Mouse (Mus musculus) C2C12 (cell line): ENCODE data around the gene Cfap299. TPM values are rescaled to one million over a fixed set of nuclear protein-coding genes. Genes with fewer than 3 reads are reported as not detected.

ENCODE experiments used
- microRNA-seq: library from miRNA; unstranded; fragments of <30 nt; microRNA quantifications from one replicate; pipeline ENCODE4, GENCODE M21; 2019; ENCODE audit warnings: borderline microRNAs expressed
- polyA plus RNA-seq: library from polyadenylated mRNA; unstranded; fragments of >200 nt; fragmentation: generic; extraction: Trizol; gene quantifications from one replicate; pipeline ENCODE4 v1.2.1, GENCODE M21; 2012; ENCODE audit warnings: missing spikeins

Gene Cfap299
- polyA plus RNA-seq, 1 experiment, result 0.09 TPM

Small RNAs within 50 kb of the gene (microRNA-seq; reads per million reads assigned to microRNA genes)
- not detected for gene Mir703

Other genes with a start within 250 kb of the Cfap299 start
- gene Prdm8, start 162.1 kb upstream of the Cfap299 start, polyA plus RNA-seq, result 1.7 TPM
- 0.63 TPM for gene Fgf5, start 75.1 kb upstream of the Cfap299 start, polyA plus RNA-seq
- not detected for gene Gm11111, start 223.4 kb downstream of the Cfap299 start, polyA plus RNA-seq